Mouse (Mus musculus) WW6 (cell line): ENCODE measurements at regions not wholly inside any gene's neighbourhood (a gene's known extent, or its start where the extent isn't known, plus 50 kb on each side); places are given as distances from the start of the nearest gene placed in this dataset.
A peak's percentile ranks its signal among the peaks of the same experiment; 100 is the strongest.

ENCODE experiments used
- DNase-seq: peaks from one replicate; pipeline ENCODE4 v3.0.0-alpha.2; 2013; ENCODE audit warnings: low read depth, low spot score

DNA sequence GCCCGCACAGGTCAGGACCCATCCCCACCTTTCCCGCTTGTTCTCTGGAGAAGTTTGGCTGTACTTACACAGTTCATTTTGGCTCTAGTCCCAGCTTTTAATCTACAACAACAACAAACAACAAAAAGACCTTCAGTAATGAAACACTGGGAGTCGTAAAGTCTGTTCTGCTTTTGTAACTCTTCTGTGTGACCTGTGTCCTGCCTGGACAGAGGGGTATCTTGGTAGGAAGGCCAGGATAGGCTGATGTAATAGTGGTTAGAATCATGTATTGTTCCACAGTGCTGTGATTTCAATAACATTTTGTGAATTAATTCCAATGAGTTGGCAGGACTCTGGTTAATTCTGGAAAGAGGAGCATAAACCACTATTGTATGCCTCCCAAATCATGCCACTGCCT lies 136.9 kb downstream of the Barhl2 start:
- DNase-seq, result no peak

DNA sequence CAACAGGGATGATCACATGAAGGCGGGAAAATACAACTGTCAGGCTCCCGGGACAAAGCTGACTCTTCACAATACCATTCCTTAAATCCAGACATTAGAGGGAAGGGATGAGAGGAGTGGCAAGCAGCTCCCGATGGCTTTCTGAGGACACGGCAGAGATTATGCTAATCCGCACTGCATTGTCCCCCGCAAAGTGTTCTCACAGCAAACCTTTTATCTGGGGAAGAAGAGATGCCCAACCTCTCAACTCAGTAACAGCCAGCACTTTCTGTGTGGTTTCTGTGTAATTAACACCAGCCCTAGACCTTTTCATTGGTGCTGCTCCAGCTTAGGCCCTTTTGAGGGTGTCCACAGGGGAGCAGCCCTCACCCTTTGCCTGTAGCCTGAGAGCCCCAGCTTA lies 137.9 kb downstream of the Barhl2 start:
- no peak for DNase-seq

DNA sequence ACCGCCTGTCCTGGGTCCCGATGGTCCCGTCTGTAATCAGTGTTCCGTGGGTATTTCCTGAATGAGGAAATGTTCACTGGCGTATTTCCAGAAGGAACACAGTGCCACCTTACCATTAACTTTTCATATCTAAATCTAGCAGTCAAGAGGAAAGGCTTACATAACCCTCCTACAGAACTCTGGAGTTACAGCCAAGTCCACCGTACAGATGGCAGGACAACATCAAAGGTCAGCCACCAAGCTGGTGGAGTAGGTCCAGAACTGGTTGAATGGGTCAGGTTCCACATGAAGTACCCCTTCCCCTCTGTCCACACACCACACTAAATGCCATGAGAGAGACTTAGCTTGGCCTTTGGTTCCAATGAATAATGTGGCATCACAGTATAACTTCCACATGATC lies 139.7 kb downstream of the Barhl2 start:
- DNase-seq, result no peak

DNA sequence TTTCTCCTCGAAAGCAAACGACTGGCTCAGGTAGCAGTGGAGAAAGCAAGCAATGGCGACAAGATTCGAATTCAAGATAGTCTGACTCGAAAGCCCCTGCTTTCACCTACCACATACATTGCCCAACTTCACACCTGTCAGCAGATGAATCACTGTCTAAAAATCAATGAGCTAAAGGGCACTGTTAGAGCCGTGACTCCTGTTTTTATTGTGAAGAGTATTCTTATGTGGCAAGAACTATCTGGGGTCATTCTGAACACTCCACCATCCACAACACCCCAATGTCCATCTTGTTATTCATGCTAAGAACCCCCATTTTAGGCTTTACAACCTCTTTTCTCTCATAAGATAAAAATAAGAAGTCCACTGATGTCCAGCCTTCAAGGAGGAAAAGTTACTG lies 144.1 kb downstream of the Barhl2 start:
- no peak for DNase-seq

DNA sequence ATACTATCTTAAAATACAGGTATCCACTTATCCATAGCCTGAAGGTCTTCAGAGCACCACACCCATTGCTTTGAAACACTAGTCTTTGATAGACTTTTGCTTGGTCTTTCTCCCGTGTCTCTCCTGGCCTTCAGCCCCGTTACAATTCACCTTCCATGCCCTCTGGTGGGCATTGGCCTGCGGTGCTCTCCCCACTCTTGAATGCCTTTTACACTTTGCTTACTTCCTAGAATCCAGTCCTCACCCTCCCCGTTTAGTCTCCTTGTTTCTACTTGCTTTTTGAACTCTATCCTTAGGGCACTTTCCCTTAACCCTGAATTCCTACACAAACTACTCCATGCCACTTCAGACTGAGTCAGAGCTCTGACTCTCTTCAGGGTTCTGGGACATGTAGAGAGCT lies 156.6 kb downstream of the Barhl2 start:
- no peak for DNase-seq

DNA sequence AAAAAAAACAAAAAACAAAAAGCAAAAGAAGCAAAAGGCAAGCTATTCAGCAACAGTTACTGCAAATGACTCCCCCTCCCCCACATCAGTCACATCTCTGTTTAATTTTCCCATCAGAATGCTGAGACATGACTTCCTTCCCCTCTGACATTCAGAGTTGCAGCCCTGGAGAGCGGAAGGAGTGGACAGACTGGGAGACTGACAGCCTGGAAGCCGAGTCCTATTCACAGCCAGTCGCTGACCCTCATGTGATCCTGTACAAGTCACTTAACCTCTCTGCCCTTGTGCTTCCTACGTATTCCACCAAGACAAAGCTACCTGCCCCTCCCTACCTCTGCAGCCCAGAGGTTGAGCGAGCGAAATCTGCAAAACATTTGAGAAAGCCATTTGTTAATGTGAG lies 161.2 kb downstream of the Barhl2 start:
- no peak for DNase-seq

DNA sequence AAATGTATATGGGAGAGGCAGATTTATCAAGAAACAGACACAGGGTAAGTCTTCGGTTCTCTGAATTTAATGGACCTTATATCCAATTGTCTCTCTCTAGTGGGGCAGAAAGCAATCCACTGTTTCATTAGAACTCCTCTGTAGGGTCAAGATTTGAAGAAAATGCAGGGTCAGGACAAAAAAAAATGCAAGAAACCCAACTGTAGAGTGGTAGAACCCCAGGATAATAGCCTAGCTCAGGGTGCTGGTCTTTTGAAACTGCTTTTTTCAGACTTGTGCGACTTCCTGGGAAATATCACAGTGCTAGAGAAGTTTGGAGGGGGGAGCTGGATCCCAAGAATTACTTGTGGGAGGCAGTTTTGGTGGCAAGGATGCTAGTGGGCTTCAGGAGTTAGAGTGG lies 162.0 kb downstream of the Barhl2 start:
- DNase-seq, result no peak

DNA sequence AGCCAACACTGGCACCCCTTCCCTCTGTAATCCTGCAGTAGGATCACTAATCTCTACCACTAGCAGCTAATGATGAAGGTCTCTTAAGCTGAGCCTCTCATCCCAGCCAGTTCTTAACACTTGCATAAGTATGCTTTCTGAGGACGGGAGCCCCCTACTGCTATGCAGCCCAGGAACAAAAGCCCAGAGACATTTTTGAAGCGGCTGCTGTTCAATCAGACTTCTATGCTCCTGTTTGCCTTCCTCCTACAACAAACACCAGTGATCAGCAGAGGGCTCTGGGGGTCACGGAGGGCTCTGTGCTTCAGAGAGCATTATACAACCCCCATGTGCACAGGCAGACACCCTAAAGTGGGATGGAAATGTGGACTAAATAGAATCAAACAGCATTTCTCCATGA lies 162.4 kb downstream of the Barhl2 start:
- no peak for DNase-seq

DNA sequence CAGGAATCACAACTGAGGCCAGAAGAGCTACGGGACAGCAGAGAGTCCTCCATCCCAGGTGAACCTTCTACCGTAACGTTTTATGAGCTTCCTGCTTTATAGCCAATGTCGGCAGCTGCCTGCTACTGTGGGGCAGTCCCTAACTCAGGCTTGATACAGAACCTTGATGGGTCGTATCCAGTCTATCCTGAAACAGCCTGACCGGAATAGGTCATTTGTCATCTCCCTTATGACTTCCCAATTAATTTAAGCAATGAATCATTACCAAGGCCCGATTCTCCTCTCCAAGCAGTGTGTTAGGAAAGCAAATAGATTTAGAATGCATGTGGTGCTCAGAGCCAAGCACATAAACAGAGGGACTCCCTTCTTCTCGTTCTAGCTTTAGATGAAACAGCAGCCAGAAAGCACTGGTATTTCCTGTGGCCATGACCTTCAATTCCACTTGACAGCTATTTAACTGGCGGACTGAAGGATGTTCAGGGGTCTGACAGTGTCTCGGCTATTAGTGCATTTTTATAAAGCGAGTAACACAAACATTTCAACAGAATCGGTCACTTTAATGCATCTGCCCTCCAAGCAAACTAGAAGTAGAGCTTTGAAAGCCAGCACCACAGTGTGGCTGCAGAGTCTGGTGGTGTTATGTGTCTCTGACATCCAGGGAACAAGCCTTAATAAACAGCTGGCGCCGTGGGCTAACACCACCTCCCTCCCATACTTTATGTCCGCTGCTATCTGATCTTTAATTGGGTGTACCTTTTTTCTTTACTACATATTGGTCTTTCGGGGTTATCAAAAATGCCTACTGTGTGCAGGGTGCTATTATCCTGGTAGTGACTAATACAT lies 165.4 kb downstream of the Barhl2 start:
- DNase-seq, result no peak

DNA sequence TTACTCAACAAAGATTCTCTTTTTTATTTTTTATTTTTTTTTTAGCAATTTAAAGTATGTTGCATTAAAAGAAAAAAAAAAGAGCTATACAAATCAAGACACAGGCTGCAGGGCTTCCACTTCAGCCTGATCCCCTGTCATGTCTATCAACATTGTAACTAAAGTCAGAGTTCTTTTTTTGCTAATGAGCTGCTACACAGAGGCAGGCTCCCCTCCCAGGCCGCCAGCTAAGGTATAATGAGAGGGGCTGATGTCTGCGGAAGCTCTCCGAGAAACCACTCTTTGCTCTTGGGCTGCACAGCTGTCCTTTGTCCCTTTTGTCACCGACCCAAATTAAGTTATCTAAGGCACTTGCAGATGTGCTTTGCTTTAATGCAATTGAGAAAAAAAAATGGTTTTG lies 172.8 kb downstream of the Barhl2 start:
- no peak for DNase-seq

DNA sequence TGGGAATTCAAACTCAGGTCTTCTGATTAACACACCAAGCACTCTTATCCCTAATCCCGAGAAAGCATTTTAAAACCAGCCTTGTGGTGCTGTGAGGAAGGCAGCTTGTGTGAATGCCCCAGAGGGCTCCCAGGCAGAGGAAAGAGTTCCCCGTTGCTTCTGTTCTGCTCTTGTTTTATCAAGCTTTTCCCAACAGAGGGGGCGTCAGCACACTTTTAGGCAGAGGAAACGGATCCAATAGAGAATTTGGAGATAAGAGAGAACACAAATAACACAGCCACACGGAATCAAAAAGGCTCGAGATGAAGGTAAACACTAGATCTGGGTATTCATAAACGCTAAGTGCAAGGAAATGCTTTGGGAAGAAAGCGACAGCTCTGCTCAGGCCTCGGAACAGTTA lies 173.2 kb downstream of the Barhl2 start:
- no peak for DNase-seq

DNA sequence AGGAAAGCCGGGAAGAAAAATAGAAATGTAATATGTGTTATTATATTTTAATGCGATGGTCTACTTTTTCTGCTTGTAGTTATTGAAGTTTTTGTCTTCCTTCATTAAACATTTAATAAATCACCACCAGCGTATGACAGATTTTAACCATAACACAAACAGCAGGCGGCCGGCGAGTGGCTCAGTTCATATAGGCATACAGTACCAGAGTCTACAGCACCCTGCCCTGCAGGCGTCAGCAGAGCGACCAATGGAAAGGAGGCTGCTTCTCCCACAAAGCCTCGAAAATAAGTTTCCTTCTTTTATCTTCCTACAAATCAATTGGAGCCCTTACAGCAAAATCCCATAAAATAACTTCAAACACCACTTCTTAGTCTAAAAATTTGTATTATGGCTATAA lies 175.3 kb downstream of the Barhl2 start:
- DNase-seq, result no peak

DNA sequence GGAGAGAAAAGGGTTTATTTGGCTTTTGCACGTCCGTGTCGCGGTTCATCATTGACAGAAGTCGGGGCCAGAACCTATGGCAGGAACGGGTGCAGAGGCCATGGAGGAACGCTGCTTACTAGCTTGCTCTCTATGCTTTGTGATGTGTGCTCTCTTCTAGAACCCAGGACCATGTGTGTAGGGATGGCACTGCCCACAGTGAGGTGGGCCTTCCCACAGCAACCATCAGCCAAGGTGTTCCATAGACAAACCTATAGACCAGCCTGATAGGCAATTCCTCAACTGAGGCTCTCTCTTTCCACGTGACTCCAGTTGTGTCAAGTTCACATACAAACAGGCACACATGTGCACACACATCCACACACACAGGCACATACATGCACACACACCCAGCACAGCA lies 180.2 kb downstream of the Barhl2 start:
- DNase-seq, result no peak

DNA sequence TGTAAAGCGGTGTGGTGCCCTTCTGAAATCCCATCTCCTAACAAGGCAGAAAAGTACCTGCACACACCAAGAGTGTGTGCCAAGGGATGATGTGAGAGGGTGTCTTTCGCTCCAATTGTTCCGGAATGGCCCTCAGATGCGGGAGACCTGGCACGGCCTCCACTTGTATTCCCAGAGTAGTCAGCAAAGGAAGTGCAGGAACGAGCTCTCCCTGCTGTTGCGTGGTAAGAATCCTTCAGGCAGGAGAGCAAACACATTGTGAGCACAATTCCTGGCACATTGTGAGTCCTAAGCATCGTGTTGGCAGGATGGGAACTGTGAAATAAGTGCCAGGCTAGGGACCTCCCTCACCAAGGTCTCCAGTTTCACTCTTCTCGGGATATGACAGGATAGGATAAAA lies 180.7 kb downstream of the Barhl2 start:
- no peak for DNase-seq

DNA sequence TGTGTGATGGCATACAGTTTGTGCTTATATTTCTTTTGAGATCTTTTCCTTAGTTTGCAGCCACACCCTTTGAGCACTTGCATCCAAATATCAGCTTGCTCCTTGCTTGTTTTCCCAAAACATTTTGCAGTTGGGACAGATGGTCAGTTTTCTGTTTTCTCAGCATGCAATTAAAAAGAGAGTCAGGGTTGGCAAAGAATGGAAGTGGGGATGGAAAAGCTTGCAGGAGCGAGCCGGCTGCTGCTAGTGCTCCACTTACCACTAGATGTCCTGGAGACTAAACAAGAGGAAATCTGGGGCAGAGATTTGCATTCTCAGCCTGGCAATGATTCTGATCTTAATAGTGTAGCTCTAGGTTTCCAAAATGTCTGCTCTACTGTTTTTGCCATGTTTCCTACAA lies 181.8 kb downstream of the Barhl2 start:
- no peak for DNase-seq

DNA sequence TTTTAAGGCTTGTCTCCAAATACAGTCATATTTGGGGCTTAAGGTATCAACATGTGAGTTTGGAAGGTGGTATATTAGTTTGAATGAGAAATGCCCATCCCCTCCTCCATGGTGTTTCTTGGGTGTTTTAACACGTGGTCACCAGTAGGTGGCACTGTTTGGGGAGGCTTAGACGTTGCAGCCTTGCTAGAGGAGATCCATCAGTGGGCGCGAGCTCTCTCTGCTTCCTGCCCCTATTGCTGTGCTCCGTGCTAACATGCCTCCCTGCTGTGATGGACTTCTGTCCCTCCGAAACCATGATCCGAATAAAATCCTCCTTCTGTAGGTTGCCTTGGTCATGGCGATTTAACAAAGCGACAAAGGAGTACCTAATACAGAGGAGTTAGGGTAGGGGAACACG lies 183.3 kb downstream of the Barhl2 start:
- DNase-seq, result peak; percentile 36

DNA sequence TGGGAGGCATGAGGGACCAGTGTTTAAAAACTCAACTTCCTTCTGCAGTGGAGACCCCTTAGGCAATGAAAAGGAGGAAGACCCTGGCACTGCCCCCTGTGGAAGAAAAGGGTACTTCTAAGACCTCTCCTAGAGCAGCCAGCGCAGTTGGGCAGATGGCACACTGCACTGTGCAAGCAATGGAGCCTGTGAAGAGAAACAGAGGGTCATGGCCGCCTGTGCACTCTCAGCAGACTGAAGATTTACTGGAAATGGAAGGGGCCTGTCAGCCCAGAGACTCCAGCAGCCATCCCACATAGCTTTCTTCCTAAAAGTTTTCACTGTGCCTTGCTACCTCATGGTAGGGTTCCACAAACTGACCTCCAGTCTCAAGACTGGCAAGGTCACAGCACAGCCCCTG lies 193.4 kb downstream of the Barhl2 start:
- DNase-seq, result no peak

DNA sequence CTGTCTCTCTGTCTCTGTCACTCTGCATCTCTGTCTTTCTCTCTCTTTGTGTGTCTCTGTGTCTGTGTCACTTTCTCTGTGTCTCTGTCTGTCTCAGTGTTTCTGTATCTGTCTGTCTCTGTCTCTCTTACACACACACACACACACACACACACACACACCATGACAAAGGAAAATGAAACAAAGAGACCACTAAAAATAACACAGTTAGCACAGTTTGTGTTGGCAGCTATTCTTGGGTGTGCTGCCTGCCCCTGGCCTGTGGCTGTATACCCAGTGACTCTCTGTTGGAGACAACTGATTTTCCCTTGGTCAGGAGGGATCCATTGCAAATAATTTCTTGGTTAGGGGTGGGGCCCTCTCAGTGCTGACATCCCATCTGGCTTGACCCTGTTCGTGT lies 200.8 kb downstream of the Barhl2 start:
- no peak for DNase-seq

DNA sequence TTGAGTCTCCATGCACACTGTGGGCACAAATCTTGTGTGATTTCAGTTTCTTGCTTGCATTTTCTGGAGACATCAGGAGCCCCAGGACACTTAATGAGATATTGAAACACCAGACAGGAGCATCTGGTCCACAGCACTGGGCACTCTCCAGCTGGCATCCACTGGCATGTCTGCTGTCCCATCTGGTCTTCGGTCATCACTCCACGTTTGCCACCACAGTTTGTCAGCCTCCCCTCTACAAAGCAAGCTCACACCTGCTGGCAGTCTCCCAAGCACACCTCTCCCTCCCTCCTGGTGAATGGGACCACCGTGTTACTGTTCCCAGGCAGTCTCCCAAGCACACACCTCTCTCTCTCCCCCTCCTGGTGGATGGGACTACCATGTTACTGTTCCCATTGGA lies 228.8 kb downstream of the Barhl2 start:
- no peak for DNase-seq

DNA sequence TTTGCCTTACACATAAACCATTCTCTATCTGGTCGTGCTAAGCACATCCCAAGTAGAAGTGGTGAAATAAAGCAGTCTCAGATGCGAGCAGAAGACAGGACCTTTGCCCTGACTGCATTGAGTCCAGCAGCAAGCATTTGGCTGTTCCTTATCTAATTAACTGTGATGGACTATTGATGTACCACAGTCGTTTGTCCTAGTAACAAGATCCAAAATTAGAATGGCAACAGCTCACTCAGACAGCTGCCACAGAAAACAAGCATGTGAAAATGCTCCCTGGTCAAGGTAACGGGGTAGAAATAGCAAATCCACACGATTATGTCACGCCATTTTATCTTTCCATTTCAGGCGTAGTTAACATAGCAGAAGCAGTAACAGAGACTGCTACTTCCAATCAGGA lies 233.8 kb downstream of the Barhl2 start:
- DNase-seq, result no peak

DNA sequence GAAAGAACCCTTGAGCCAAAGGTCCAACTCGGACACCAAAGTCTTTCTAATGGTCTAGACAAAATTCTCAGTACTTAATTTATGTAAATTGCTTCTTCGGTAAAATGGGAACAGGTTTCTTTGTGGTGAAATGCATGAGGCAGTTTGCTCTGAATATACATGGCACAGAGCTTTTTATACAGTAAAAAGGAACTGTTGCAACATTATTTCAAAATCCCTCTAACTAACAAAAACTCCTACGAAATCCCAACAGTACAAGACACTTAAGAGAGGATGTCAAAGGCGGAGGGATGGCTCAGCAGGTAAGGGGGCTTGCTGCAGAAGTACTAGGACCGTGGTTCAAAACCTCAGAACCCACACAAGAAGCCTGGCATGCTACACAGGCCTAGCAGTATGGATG lies 248.4 kb downstream of the Barhl2 start:
- DNase-seq, result no peak

DNA sequence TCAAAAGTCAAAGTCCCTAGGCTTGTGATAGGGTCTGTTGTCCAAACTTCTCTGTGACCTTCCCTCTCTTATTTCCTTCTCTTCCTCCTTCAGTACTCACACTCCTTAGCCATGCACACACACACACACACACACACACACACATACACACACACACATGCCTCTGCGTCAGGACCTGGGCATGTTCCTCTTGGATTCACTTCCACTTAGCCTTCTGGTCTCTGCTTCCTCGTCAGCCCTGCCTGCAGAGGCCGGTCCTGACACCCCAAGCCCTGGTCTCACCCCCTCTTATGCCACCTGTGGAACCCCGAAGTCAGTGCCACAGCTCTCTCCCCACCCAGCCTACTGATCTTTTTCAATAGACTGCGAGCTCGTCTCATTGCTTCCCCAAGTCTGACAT lies 250.3 kb downstream of the Barhl2 start:
- DNase-seq, result no peak

DNA sequence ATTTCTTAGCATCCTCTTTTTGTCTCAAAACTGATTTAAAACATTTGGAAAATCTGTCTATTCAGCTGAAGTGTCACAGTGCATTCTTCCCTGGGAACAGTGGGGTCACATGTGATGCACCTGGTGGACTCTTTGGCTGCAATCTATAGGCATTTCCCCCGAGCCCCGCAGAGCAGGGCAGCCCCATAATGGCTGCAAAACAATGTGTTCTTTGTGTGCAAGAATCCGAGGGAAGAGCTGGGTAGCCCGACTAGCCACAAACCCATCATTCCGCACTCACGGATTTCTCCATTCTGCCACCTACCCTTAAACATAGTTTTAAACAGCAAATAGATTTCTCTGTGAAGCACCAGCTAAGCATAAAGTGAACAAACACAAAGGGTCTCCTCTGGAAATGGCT lies 252.2 kb downstream of the Barhl2 start:
- DNase-seq, result no peak

DNA sequence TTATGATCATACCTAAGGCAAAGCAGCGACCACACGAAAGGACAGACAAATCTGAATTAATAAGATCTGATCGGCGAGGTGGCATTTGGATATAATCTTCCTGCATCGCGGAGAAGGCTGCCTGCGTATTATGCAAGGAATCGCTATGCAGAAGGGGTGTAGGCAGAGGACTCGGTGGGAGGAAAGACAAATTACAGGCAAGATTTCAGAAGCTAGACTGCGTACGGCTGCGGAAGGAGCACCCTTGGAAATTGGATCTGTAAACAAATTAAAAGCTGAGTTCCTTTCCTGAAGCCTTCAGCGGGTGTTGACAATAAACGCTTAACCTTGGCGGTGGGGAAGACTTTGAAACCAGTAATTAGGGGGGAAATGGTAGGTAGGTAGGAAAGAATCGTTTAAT lies 257.3 kb downstream of the Barhl2 start:
- DNase-seq, result no peak
